Mouse (Mus musculus): ENCODE data around the gene Ddx25.

Gene Ddx25

GRCm38 (mm10) chr9:35558257-35559008 is at the start of gene Ddx25, which contains the start of gene Pus3:
TSS of gene Ddx25 (minus strand) at chr9:35558528.
TSS of gene Pus3 (plus strand) at chr9:35558595.
- DNase-seq (ENCODE audit: low spot score in 2 of 2), result no peak

- no peak for DNase-seq (ENCODE audit: low spot score in 2 of 2)
Measured at GRCm38 (mm10) chr9:35607647-35608405, 49.5 kb upstream of the Ddx25 start.

- no peak for DNase-seq (ENCODE audit: low spot score in 2 of 2)
Measured at GRCm38 (mm10) chr9:35592903-35593302, 34.6 kb upstream of the Ddx25 start.

DNA sequence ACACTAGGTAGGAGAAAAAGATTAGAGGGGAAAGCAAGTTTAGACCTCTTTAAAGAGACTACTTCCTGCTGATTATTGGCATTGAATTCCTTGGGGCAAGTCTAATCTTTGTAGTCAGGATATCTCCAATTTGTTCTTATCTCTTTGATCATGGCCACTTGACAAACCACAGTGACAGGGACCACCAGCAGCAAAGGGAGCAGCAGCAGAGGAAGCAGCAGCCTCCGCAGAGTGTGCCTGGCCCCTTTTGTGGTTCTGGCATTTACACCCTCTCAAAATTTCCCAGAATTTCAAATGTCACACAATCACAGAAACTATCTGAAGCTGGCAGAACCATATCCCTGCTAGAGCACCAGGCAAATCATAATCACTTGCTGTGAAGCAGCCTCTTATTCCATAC is 29.3 kb upstream of the Ddx25 start:
- DNase-seq (ENCODE audit: low spot score in 2 of 2), result no peak

- DNase-seq (ENCODE audit: low spot score in 2 of 2), result no peak
Measured at GRCm38 (mm10) chr9:35574416-35574815, 16.1 kb upstream of the Ddx25 start.

GRCm38 (mm10) chr9:35570663-35571062 is 12.3 kb upstream of the Ddx25 start:
- no peak for DNase-seq (ENCODE audit: low spot score in 2 of 2)

DNA sequence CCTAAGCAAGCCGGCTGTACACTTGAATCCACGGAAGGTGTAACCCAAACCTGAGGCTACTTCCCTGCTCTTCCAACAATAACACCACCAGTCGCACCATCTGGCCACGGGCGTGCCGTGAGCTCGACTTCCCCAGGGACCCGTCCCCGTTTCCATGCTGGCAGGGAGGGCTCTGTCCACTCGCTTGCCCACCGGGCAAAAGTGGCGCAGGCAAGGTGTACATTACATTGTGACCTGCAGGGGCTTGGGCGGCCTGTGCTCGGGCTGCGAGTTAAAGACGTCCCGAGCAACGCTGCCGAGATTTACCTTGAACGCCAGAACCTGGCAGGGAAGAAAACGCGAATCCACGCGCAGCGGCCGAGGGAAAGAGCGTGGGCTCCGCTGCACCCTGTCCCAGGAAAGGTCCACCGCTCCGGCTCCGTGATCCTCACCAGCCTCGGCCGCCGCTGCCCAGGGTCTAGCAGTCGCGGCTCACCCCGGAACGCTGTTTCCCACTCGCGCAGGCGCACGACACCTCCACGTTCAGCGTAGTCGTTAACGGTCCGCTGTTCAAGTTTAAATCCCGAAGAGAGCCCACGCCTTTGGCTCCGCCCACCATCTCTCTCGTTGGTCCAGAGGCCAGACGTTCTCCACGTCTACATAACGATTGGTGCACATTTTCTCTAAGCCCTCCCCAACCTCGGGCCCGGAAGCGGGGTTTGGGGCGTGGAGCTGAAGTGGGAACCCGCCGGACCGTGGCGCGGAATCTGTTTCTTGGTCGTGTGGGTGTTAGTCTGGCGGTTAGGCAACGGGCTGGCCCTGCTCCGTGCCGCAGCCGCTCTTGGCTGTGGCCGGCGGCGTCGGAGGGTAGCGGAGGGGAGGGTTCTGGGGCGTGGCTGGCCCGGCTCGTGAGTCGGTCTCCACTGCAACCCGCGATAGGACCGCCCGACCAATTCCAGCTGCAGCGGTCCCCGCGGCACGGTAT is 11.5 kb upstream of the Ddx25 start, which contains the start of the genes Pate2 and Hyls1:
Pate2 (plus strand) TSS at position 714 of the 964 bp plus-strand sequence.
Hyls1 (minus strand) TSS at position 828 of the 964 bp plus-strand sequence.
- DNase-seq (ENCODE audit: low spot score in 2 of 2), result peak; percentile 92 to 93

DNA sequence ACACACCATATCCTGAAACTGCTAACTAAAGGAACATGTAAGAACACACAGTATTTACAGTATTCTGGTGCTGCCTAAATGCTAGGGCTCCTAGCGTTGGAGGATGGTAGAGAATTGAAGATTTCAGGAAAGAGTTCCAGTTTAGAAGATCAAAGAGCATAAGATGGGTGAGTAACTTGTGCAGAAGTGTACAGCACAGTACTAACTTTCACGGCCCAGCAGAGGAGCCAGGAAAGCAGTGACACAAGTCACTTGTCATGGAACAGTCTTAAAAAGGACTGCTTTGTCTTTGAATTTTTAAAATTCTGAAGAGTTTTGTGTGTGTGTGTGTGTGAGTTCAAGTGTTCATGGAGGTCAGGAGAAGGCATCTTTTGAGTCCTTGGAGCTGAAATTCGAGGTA is 9.7 kb upstream of the Ddx25 start:
- DNase-seq (ENCODE audit: low spot score in 2 of 2), result no peak

GRCm38 (mm10) chr9:35564536-35565240 is 6.4 kb upstream of the Ddx25 start:
- DNase-seq (ENCODE audit: low spot score in 2 of 2), result no peak

DNA sequence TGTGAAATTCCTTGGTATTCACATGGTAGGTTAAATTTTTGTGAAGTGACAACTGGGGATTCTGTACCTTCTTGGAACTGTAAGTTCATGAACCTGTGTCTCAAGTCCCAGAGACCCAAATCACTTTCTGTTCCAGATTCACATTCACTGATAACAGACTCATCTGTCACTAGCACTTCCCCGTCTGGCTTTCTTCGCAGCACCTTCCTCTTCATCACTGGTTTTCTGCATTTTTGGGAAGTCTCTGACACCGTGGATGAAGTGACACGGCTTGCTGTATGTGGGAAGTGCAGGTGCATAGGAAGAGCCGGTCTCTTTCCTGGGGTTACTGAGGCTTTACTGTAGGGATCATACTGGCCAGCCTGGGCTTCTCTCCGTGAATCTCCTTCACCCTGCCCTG is 3.3 kb upstream of the Ddx25 start:
- no peak for DNase-seq (ENCODE audit: low spot score in 2 of 2)

- no peak for DNase-seq (ENCODE audit: low spot score in 2 of 2)
Measured at GRCm38 (mm10) chr9:35561076-35561475, 2.7 kb upstream of the Ddx25 start.

- DNase-seq (ENCODE audit: low spot score in 2 of 2), result peak; percentile 63 to 73
Measured at GRCm38 (mm10) chr9:35559009-35559890, 922 bp upstream of the Ddx25 start.

- no peak for DNase-seq (ENCODE audit: low spot score in 2 of 2)
Measured at GRCm38 (mm10) chr9:35556494-35557102, 1.7 kb downstream of the Ddx25 start.

DNA sequence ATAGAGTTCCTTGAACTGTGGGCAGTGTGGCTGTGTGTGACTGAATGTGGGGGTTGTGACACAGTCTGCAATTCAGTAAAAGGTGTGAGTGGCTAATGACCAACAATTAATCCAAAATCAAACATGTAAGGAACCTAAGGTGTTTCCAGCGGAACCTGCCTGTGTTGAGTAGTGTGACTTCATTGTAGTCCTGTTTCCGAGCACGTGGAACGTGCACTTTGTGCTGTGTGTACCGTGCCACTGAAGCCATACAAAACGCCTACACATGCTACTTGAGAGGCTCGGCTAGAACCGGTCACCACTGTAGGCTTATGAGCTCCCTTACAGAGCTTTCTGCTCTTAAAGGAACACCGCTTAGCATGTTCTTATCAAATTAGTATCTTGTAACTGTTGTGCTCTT is 9.9 kb downstream of the Ddx25 start:
- DNase-seq (ENCODE audit: low spot score in 2 of 2), result no peak

GRCm38 (mm10) chr9:35546745-35547144 is 11.6 kb downstream of the Ddx25 start:
- DNase-seq (ENCODE audit: low spot score in 2 of 2), result peak; percentile 16 to 62

DNA sequence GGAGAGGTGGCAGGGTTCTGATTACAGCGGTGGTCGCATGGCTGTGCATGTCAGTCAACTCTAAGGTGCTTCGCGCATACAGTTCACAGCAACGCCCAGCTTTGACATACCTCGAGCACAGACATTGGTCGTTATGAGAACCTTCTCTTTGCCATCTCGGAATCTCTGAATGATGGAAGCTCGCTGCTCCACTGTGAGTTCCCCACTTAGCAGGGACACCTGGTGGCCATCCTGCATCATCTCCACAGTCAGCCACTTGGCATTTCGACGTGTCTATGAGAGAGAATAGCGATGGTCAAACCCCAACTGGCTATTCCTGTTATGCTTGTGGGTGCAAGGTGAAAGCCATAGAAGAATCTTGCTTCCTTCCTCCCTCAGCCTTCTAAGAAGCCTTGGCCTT is 12.6 kb downstream of the Ddx25 start:
- no peak for DNase-seq (ENCODE audit: low spot score in 2 of 2)

DNA sequence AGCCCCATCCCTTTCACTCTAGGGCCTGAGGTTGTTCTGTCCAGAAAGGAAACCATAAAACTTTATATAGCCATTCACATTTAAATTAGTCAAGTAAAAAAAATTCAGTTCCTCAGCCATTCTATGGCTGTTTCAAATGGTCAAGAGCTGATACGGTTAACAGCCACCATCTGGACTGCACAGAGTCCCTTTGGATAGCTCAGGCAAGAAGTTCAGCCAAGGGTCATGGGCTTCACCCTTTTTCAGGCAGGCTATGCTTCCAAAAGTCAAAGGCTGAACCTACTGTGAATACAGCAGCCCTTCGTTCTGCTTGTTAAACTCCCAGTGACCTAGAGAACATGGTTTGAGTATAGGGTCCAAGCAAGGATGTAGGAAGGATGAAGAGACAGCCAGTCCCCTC is 13.7 kb downstream of the Ddx25 start:
- DNase-seq (ENCODE audit: low spot score in 2 of 2), result no peak

- no peak for DNase-seq (ENCODE audit: low spot score in 2 of 2)
Measured at GRCm38 (mm10) chr9:35543099-35543860, 15.0 kb downstream of the Ddx25 start.

GRCm38 (mm10) chr9:35541941-35542340 is 16.4 kb downstream of the Ddx25 start:
- no peak for DNase-seq (ENCODE audit: low spot score in 2 of 2)
